Mouse (Mus musculus) gastrocnemius, postnatal 14 days (tissue): ENCODE results near the gene Uhrf1bp1. TPM values are rescaled to one million over a fixed set of nuclear protein-coding genes. Genes with fewer than 3 reads are reported as not detected.

Experiments used
- DNase-seq: peaks from one replicate; pipeline ENCODE4 v3.0.0; 2021; ENCODE audit warnings: mixed read lengths
- intact Hi-C: fragments of 180-260 bp; cut with DNase I; formaldehyde crosslinking; loops from one replicate; pipeline ENCODE4 v1.15.1; 2025; ENCODE audit warnings: low total_unique reads
- total RNA-seq, 2 experiments: library from RNA; stranded (reverse); gene quantifications; 2 replicates each; pipeline ENCODE4 v1.2.3; 2021

The Uhrf1bp1 gene
- total RNA-seq, 2 experiments from 2014 or later = 15.8 to 16.6 TPM

- no peak for DNase-seq
- intact Hi-C loops = no loop called here
Observed at GRCm38 (mm10) chr17:27941178-27941577, 84.9 kb downstream of the Uhrf1bp1 start.

- intact Hi-C loops = loop anchor here (2.0 kb wide), 1 partner anchor 25 kb away; no protein-coding TSS in a partner anchor
- no peak for DNase-seq
Observed at GRCm38 (mm10) chr17:27941698-27942097, 85.5 kb downstream of the Uhrf1bp1 start.

- intact Hi-C loops = loop anchor here (2.0 kb wide), 1 partner anchor 25 kb away; no protein-coding TSS in a partner anchor
- DNase-seq = no peak
Observed at GRCm38 (mm10) chr17:27942131-27942530, 85.9 kb downstream of the Uhrf1bp1 start.

- no peak for DNase-seq
- intact Hi-C loops = no loop called here
Observed at GRCm38 (mm10) chr17:27945546-27946216, 89.4 kb downstream of the Uhrf1bp1 start.

GRCm38 (mm10) chr17:27946371-27946770 is 90.1 kb downstream of the Uhrf1bp1 start:
- DNase-seq = no peak
- intact Hi-C loops = no loop called here

- intact Hi-C loops = no loop called here
- no peak for DNase-seq
Observed at GRCm38 (mm10) chr17:27947155-27947554, 90.9 kb downstream of the Uhrf1bp1 start.

Other genes starting within 250 kb of the Uhrf1bp1 start
- gene Nudt3, start 232.9 kb upstream of the Uhrf1bp1 start, total RNA-seq = 100 to 1,000 TPM; 218 to 230 TPM
- gene RPS10-NUDT3, start 221.2 kb upstream of the Uhrf1bp1 start, total RNA-seq = not detected
- 100 to 1,000 TPM; 514 to 595 TPM for gene Rps10, start 219.8 kb upstream of the Uhrf1bp1 start, total RNA-seq
- gene Pacsin1, start 200.9 kb upstream of the Uhrf1bp1 start, total RNA-seq = under 1 TPM; 0.13 to 0.23 TPM
- gene Spdef, start 127.5 kb upstream of the Uhrf1bp1 start, total RNA-seq = under 1 TPM; 0.33 to 0.47 TPM
- 10 to 100 TPM; 79.7 to 85.1 TPM for gene D17Wsu92e, start 35.8 kb upstream of the Uhrf1bp1 start, total RNA-seq
- gene Snrpc, start 18.3 kb upstream of the Uhrf1bp1 start, total RNA-seq = 10 to 100 TPM; 79.1 to 81.2 TPM
- gene Anks1, start 52.9 kb downstream of the Uhrf1bp1 start, total RNA-seq = 10 to 100 TPM; 13.9 to 14.6 TPM
- 10 to 100 TPM; 16.5 to 17.7 TPM for gene Taf11, start 53.4 kb downstream of the Uhrf1bp1 start, total RNA-seq
- gene Tcp11, start 224.2 kb downstream of the Uhrf1bp1 start, total RNA-seq = not detected